Mouse (Mus musculus) intestine, embryonic 15.5 days (tissue): ENCODE results near the gene Slc9a6. TPM values are rescaled to one million over a fixed set of nuclear protein-coding genes. Genes with fewer than 3 reads are reported as not detected.

Experiments used
- ATAC-seq: fragments of 200-750 bp; cut with Nextera tagmentation; 2 replicates; pipeline ENCODE4 v1.8.0; 2017; ENCODE audit warnings: moderate TSS enrichment, moderate library complexity
- H3K27ac ChIP-seq: fragments of 300-500 bp; sonication (generic); 2 replicates; pipeline ENCODE4 v1.5.1; 2015; ENCODE audit warnings: mild to moderate bottlenecking, inconsistent platforms
- H3K27me3 ChIP-seq: fragments of 300-500 bp; sonication (generic); replicated peaks from 2 replicates; pipeline ENCODE4 v1.6.1; 2015; ENCODE audit warnings: inconsistent platforms
- H3K36me3 ChIP-seq: fragments of 300-500 bp; sonication (generic); 2 replicates; pipeline ENCODE4 v1.6.1; 2015; ENCODE audit warnings: inconsistent platforms
- H3K4me1 ChIP-seq: fragments of 300-500 bp; sonication (generic); replicated peaks from 2 replicates; pipeline ENCODE4 v1.6.1; 2015; ENCODE audit warnings: inconsistent platforms
- H3K4me2 ChIP-seq: fragments of 300-500 bp; sonication (generic); replicated peaks from 2 replicates; pipeline ENCODE4 v1.6.1; 2015; ENCODE audit warnings: mild to moderate bottlenecking, inconsistent platforms
- H3K4me3 ChIP-seq: fragments of 300-500 bp; sonication (generic); replicated peaks from 2 replicates; pipeline ENCODE4 v1.5.1; 2015; ENCODE audit warnings: inconsistent platforms
- H3K9ac ChIP-seq: fragments of 300-500 bp; sonication (generic); 2 replicates; pipeline ENCODE4 v1.6.1; 2015; ENCODE audit warnings: inconsistent platforms
- H3K9me3 ChIP-seq: fragments of 300-500 bp; sonication (generic); 2 replicates; pipeline ENCODE4 v1.6.1; 2016; ENCODE audit warnings: inconsistent platforms
- WGBS: fragments of 180-500 bp; shearing (Covaris S2); methylation state at CpG from one replicate; pipeline ENCODE4 v1.1.7; 2015; 5-methylcytosine and 5-hydroxymethylcytosine counted together
- polyA plus RNA-seq: library from polyadenylated mRNA; unstranded; fragments of >200 nt; fragmentation: Nextera tagmentation; extraction: Ambion mirVana; gene quantifications from 2 replicates; pipeline ENCODE4 v1.2.1, GENCODE M21; 2015

Gene Slc9a6
- polyA plus RNA-seq, 1 experiment from 2014 or later: 11.3 TPM

DNA sequence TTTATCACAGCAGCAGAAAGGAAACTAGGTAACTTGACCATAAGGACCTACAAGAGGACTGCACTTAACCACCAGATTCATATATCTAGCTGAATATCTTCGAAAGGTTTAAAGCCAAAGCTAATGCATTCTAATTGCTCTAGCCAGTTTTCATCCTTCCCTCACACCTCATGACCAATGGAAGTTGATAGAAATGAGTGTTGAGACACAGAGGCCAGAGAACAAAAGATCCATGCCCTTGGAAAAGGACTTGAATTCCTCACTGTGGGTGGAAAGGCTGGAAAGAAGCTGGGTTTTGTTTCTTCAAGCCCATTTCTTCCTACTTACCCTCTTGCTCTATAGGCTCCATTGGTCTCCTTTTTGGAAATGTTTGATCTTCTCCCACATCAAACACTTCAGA lies 101.0 kb downstream of the Slc9a6 start:
- Histone ChIP-seq H3K4me3 (no peak overlapping the region), H3K4me2 (no peak overlapping the region), H3K36me3 (no peaks in the 10 kb centered on the region), H3K27ac (no peak overlapping the region), H3K4me1 (no peaks in the 10 kb centered on the region), H3K9me3 (no peaks in the 10 kb centered on the region), H3K9ac (no peak overlapping the region), H3K27me3 (no peaks in the 10 kb centered on the region)
- ATAC-seq: no peak
- 94% methylated on average over 1 of the region's 1 CpGs for WGBS

- Histone ChIP-seq H3K4me1 (no peaks in the 10 kb centered on the region), H3K9me3 (no peaks in the 10 kb centered on the region), H3K4me3 (no peak overlapping the region), H3K9ac (no peak overlapping the region), H3K27me3 (no peaks in the 10 kb centered on the region), H3K36me3 (no peaks in the 10 kb centered on the region), H3K27ac (no peak overlapping the region), H3K4me2 (no peak overlapping the region)
- ATAC-seq: no peak
- 86% methylated on average over 1 of the region's 1 CpGs for WGBS
Observed at GRCm38 (mm10) chrX:56712666-56713065, 103.1 kb downstream of the Slc9a6 start.

Other genes starting within 250 kb of the Slc9a6 start
- 5.9 and 6.7 TPM in 2 replicates for gene Smim10l2a, start 235.2 kb upstream of the Slc9a6 start, polyA plus RNA-seq
- gene Gm2174, start 161.8 kb upstream of the Slc9a6 start, polyA plus RNA-seq: 3.1 and 3.2 TPM in 2 replicates
- 20.8 and 20.9 TPM in 2 replicates for gene Ints6l, start 154.9 kb upstream of the Slc9a6 start, polyA plus RNA-seq
- gene Gm10477, start 85.0 kb upstream of the Slc9a6 start, polyA plus RNA-seq: not detected in 2 replicates
- gene Gm648, start 60.2 kb upstream of the Slc9a6 start, polyA plus RNA-seq: 0.14 TPM in 1 of 2 replicates, not detected in the other
- gene Mmgt1, start 11.7 kb upstream of the Slc9a6 start, polyA plus RNA-seq: 21.4 and 24.3 TPM in 2 replicates
- gene Fhl1, start 122.0 kb downstream of the Slc9a6 start, polyA plus RNA-seq: 47.0 and 54.3 TPM in 2 replicates
- 1.7 and 2.0 TPM in 2 replicates for gene Map7d3, start 212.6 kb downstream of the Slc9a6 start, polyA plus RNA-seq